Mouse (Mus musculus) megakaryocyte progenitor cell, adult 5-6 weeks (primary cell): ENCODE measurements around the gene Pon3. TPM values are rescaled to one million over a fixed set of nuclear protein-coding genes. Genes with fewer than 3 reads are reported as not detected.

Experiments used
- ATAC-seq: replicated peaks from 2 replicates; pipeline ENCODE4 v1.8.0; 2016; ENCODE audit warnings: mild to moderate bottlenecking, moderate TSS enrichment, inconsistent platforms; ENCODE audit not compliant: poor library complexity
- total RNA-seq, 2 experiments: library from RNA; stranded (forward) in 1 of 2; stranded (reverse) in 1 of 2; fragments of 157-497, 149-512 nt in 1 of 2; fragments of 200-1000 nt in 1 of 2; gene quantifications; 2 replicates each; pipeline versions ENCODE4 v1.2.3 to v1.2.4; 2015 to 2017

Pon3 gene
- total RNA-seq, 2 experiments from 2014 or later, result 16.6 to 25.0 TPM

DNA sequence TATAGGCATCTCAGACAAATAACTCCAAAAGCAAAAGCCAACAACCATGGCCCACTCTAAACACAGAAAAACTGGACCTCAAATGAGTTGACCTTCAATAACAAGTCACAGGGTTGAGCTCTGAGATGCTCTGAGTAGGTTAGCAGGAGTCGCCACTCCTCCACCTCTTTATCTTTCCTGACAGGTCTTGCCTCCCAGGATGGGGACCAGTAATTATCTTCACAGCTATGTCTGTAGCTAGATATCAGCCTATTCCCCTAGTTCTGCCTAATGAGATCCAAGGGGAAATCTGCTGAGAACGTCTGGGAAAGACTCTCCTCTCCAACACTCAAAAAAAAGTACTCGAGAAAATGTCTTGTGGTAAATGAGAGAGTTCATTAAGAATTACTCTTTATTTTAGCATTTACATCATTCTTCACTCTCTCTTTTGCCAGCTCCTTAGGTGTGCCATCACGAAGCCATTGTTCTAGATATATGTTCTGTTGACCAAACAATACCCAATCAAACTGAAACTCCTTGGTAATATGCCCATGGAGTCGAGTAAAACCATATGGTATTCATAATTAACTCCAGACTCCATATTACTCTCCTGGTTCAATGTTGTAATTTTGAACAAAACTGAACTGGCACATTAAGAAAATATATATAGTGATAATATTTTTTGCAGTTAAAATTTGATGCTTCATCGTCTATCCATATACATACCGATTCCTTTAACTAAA lies 69.7 kb downstream of the Pon3 start:
- ATAC-seq, result no peak

- no peak for ATAC-seq
These were observed 75.4 kb downstream of the Pon3 start for GRCm38 (mm10) chr6:5180645-5181044.

DNA sequence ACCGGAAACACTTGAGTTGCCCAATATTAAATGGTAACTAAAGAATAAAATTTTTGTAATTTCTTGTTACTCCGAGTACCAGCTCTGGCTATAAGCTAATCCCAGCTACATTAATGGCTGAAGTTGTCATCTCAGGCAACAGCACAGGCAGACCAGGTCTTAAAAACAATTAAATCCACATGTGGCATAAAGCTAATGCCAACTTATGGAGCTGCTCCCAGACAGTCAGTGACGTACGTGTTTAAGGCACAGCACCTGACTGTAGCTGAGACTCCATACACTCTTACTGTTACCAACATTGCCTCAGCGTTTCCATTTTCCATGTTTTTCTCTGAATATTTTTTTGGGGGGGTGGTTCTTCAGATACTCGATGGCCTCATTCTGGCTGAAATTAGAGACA lies 76.9 kb downstream of the Pon3 start:
- ATAC-seq, result no peak

DNA sequence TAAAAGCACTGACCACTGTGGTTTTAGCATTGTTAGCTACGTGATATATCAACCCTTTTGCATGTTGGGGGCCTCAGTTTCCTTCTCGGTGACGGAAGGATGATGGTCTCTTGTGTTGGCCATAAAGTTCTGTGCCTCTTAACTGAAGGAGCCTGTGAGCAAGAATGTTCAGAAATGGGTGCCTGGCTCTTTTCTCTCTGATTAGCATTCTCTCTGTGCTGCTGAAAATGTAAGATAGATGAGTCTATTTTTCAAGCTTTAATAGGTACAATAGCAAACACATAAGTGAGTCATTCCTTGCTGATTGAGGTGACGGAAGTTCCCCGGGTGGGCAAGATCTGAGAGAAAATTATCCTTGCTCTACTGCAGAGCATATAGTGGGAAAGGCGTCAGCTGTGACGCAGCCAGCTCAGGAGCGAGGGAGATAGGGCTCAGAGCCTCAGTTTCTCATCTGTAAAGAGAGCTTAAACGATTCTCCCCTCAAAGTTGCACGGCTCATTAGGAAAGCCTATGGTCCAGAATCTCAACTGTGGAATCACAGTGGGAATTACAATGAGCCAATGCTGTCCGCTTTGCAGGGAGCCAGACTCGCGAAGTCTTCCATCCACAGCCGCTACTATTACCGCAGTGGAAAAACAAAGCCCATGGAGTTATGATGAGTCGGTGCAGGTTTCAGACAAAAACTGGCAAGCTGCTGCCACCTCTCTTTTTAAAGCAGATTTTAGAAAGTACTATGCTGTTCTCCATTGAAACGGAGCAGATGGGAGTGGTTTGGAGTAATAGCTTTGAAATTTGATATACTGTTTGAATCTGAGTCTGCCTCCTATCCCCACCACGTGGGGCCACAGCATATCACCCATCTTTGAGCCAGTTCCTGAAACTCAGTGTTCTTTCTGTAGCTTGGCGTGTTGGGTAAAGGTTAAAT lies 77.9 kb downstream of the Pon3 start:
- no peak for ATAC-seq

DNA sequence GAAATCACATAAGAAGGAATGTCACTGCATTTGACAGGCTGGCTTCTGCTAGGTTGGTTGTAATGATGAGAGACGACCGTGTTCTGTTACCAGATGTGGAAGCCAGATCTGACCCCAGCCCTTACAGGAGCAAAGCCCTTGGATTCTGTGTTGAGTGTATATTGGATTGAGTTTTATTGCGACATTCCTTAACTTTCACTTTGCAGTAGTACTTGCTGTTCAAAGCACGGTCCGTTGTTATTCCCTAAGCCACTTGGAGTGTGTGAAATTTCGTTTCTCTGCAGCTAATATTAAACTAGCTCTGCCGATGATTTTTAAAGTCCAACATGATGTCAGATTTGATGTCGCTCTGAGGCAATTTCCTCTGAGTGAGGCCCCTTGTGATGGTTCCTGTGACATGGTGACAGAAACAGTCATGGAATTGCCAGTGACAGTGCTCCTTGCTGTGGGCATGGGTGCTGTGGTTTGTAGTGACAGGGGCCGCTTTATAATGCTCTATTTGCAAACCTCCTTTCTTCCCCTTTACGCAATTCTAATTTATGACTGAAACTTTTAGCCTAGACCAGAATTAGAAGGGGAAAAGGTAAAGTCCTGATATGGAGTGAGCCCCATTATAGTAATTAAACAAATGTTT lies 81.8 kb downstream of the Pon3 start:
- peak; percentile 98 for ATAC-seq

DNA sequence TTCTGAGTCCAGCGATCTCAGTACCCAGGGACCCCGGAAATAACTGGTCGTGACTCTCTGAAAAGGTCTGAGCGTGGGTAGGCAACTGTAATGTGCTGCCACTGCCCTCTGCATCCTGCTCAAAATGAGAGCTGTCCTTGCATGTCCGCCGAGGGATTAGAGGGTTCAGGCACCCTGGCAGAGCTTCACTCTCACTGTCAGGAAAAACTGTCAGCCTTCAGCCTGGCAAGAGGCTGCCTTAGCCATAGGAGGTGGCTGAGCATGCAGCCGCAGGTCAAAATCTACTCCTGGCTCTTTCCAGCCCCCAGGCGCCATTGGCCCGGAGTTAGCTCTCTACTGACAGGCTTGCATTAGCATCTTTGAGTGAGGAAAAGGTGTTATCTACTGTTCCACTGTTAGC lies 83.5 kb downstream of the Pon3 start:
- no peak for ATAC-seq

GRCm38 (mm10) chr6:5171418-5171817 lies 84.7 kb downstream of the Pon3 start:
- ATAC-seq, result no peak

Other genes with a start within 250 kb of the Pon3 start
- gene Pon1, start 62.3 kb downstream of the Pon3 start, total RNA-seq (2015), result not detected in 2 replicates
- gene Pon1, start 62.3 kb downstream of the Pon3 start, total RNA-seq (2017), result not detected in 2 replicates
- gene Pon2, start 42.2 kb upstream of the Pon3 start, total RNA-seq (2015), result 48.4 and 53.3 TPM in 2 replicates
- 23.4 and 29.6 TPM in 2 replicates for gene Pon2, start 42.2 kb upstream of the Pon3 start, total RNA-seq (2017)
- 0.07 TPM in 1 of 2 replicates, not detected in the other for gene Asb4, start 127.1 kb upstream of the Pon3 start, total RNA-seq (2015)
- 0.14 TPM in 1 of 2 replicates, not detected in the other for gene Asb4, start 127.1 kb upstream of the Pon3 start, total RNA-seq (2017)
- gene Pdk4, start 240.0 kb upstream of the Pon3 start, total RNA-seq (2015), result not detected in 2 replicates
- gene Pdk4, start 240.0 kb upstream of the Pon3 start, total RNA-seq (2017), result not detected in 2 replicates